Mouse (Mus musculus): ENCODE results near the gene Net1. TPM values are rescaled to one million over a fixed set of nuclear protein-coding genes. Genes with fewer than 3 reads are reported as not detected.

Net1 gene
- polyA plus RNA-seq, 1 experiment, result 18.5 TPM

DNA sequence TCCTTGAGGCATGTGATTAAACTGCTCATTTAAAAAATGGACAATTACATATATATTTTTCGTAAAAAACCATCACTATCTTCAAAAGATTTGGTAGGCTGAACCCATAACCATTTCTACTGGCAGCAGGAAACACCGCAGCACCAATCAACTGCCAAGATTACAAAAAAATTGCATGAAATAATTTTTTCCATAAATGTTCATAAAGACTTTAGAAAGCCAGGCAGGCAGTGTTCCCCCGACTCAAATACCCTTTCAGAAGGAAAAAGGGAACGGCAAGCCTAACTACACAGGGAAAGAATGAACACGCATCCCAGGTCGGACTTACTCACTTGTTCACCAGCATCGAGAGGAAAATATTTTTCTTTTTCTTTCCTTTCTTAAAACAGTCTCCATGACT lies 25.4 kb downstream of the Net1 start:
- Histone ChIP-seq H3K4me1 (ENCODE audit: control insufficient read depth, insufficient read depth, low read length) (peaks cover 1% of the 10 kb centered on the region; the same call in 1 of the 2 replicates), H3K27ac (ENCODE audit: insufficient read depth, low read length) (no peak overlapping the region), H3K4me3 (ENCODE audit: insufficient read depth, low read length) (peak overlapping the region; percentile 82)
- TF ChIP-seq CTCF (IDR thresholded peaks at IDR 0.05; ENCODE audit: extremely low read depth, insufficient read depth, low read length), result no peak
- TF ChIP-seq POLR2A (IDR thresholded peaks at IDR 0.05; ENCODE audit: extremely low read depth, insufficient read depth, low read length), result no peak

DNA sequence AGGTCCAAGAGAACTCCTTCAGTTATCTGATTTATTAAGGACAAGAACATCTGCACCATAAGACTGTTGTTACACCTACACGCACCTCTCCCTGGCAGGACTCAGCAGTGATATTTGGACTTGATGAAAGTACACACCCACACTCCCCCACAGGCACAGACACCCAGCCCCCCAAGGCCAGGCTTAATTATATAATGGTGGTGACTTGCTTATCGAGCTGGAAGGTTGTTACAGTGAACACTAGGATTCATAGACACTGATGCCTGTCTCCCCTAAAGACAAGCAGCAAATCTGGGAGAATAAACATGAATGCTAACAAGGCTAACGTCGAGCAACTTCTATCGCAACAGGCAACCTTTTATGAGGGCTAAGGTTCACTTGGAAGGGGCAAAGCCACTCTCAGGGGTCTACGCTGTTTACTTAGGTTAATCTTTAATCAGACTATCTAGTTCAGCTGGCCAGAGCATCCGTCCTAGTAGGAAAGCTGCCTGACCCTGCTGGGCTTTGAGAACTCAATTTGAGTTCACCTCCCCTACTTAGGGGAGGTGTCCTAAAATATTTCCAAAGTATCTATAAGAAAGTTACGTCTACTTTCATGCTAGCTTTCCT lies 26.4 kb downstream of the Net1 start:
- Histone ChIP-seq H3K4me3 (ENCODE audit: insufficient read depth, low read length) (peak overlapping the region; percentile 82), H3K4me1 (ENCODE audit: control insufficient read depth, insufficient read depth, low read length) (peaks cover 1% of the 10 kb centered on the region; the same call in 1 of the 2 replicates), H3K27ac (ENCODE audit: insufficient read depth, low read length) (no peak overlapping the region)
- no peak for TF ChIP-seq POLR2A (IDR thresholded peaks at IDR 0.05; ENCODE audit: extremely low read depth, insufficient read depth, low read length)
- TF ChIP-seq CTCF (IDR thresholded peaks at IDR 0.05; ENCODE audit: extremely low read depth, insufficient read depth, low read length), result no peak

DNA sequence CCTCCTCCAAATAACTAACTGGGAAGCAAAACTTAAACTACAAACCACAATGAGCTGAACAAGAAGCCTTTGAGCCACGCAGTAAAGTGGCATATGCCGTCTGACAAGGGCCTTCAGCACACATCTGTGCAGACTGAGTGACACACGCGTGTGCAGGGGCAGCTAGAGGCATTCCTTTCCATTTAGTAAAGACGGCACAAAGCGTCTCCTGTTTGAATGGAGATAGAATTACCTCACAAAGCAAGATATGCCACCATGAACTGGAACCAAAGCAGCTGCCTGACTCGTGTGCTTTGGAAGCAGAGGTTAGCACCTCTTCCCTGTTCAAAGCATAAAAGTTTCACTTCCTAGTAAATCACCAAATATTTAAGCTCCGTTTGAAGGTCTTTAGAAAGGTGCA lies 28.0 kb downstream of the Net1 start:
- TF ChIP-seq POLR2A (IDR thresholded peaks at IDR 0.05; ENCODE audit: extremely low read depth, insufficient read depth, low read length), result no peak
- TF ChIP-seq CTCF (IDR thresholded peaks at IDR 0.05; ENCODE audit: extremely low read depth, insufficient read depth, low read length), result no peak
- peaks cover 1% of the 10 kb centered on the region; the same call in 1 of the 2 replicates for H3K4me1 ChIP-seq (ENCODE audit: control insufficient read depth, insufficient read depth, low read length)
- no peak overlapping the region for H3K27ac ChIP-seq (ENCODE audit: insufficient read depth, low read length)
- H3K4me3 ChIP-seq (ENCODE audit: insufficient read depth, low read length), result peak overlapping the region; percentile 5; the same call in 1 of the 2 replicates

GRCm38 (mm10) chr13:3889111-3889510 lies 28.9 kb downstream of the Net1 start:
- peaks cover 1% of the 10 kb centered on the region; the same call in 1 of the 2 replicates for H3K4me1 ChIP-seq (ENCODE audit: control insufficient read depth, insufficient read depth, low read length)
- no peak overlapping the region for H3K4me3 ChIP-seq (ENCODE audit: insufficient read depth, low read length)
- TF ChIP-seq CTCF (IDR thresholded peaks at IDR 0.05; ENCODE audit: extremely low read depth, insufficient read depth, low read length) (no peak), POLR2A (IDR thresholded peaks at IDR 0.05; ENCODE audit: extremely low read depth, insufficient read depth, low read length) (no peak)
- H3K27ac ChIP-seq (ENCODE audit: insufficient read depth, low read length), result no peak overlapping the region

GRCm38 (mm10) chr13:3886663-3887062 lies 31.4 kb downstream of the Net1 start:
- no peak overlapping the region for H3K27ac ChIP-seq (ENCODE audit: insufficient read depth, low read length)

DNA sequence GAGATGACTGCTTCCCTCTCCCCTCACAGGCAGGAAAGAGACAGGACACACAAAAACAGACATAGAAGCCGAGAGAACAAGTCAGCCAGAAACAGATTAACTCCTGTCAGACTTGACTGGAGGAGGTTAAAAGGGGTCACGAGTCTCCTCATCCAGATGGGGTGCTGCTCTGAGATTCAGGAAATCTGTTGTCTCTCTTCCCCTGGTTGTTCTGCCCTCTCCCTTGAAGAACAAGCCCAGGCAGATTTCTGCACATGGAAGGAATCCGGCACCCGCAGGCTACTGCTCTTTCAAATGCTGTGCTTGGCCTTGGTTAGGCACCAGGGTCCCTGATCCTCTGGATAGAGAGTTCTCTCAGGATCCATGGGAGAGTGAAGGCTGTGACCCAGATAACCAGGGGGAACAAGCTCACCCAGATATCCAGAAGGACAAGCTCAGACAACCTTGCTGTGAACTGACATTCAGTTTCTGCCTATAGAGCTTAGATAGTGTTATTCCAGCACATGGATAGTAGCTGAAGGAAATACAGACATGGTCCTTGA lies 40.3 kb downstream of the Net1 start:
- H3K4me3 ChIP-seq (ENCODE audit: insufficient read depth, low read length), result no peak overlapping the region
- H3K4me1 ChIP-seq (ENCODE audit: control insufficient read depth, insufficient read depth, low read length), result peaks cover 2% of the 10 kb centered on the region; the same call in 1 of the 2 replicates
- no peak overlapping the region for H3K27ac ChIP-seq (ENCODE audit: insufficient read depth, low read length)
- TF ChIP-seq POLR2A (IDR thresholded peaks at IDR 0.05; ENCODE audit: extremely low read depth, insufficient read depth, low read length) (no peak), CTCF (IDR thresholded peaks at IDR 0.05; ENCODE audit: extremely low read depth, insufficient read depth, low read length) (no peak)

More at GRCm38 (mm10) chr13:3886663-3887062, 31.4 kb downstream of the Net1 start:
- H3K4me3 ChIP-seq (ENCODE audit: insufficient read depth, low read length), result no peak overlapping the region
- no peak for TF ChIP-seq POLR2A (IDR thresholded peaks at IDR 0.05; ENCODE audit: extremely low read depth, insufficient read depth, low read length)
- TF ChIP-seq CTCF (IDR thresholded peaks at IDR 0.05; ENCODE audit: extremely low read depth, insufficient read depth, low read length), result no peak
- H3K4me1 ChIP-seq (ENCODE audit: control insufficient read depth, insufficient read depth, low read length), result peaks cover 1% of the 10 kb centered on the region; the same call in 1 of the 2 replicates

GRCm38 (mm10) chr13:3877185-3877584 lies 40.8 kb downstream of the Net1 start:
- no peak overlapping the region for H3K4me3 ChIP-seq (ENCODE audit: insufficient read depth, low read length)
- TF ChIP-seq POLR2A (IDR thresholded peaks at IDR 0.05; ENCODE audit: extremely low read depth, insufficient read depth, low read length) (no peak), CTCF (IDR thresholded peaks at IDR 0.05; ENCODE audit: extremely low read depth, insufficient read depth, low read length) (no peak)
- H3K4me1 ChIP-seq (ENCODE audit: control insufficient read depth, insufficient read depth, low read length), result peaks cover 2% of the 10 kb centered on the region; the same call in 1 of the 2 replicates
- no peak overlapping the region for H3K27ac ChIP-seq (ENCODE audit: insufficient read depth, low read length)

GRCm38 (mm10) chr13:3876448-3876847 lies 41.6 kb downstream of the Net1 start:
- Histone ChIP-seq H3K4me3 (ENCODE audit: insufficient read depth, low read length) (no peak overlapping the region), H3K4me1 (ENCODE audit: control insufficient read depth, insufficient read depth, low read length) (peaks cover 2% of the 10 kb centered on the region; the same call in 1 of the 2 replicates), H3K27ac (ENCODE audit: insufficient read depth, low read length) (no peak overlapping the region)
- no peak for TF ChIP-seq CTCF (IDR thresholded peaks at IDR 0.05; ENCODE audit: extremely low read depth, insufficient read depth, low read length)
- no peak for TF ChIP-seq POLR2A (IDR thresholded peaks at IDR 0.05; ENCODE audit: extremely low read depth, insufficient read depth, low read length)

GRCm38 (mm10) chr13:3872832-3873231 lies 45.2 kb downstream of the Net1 start:
- no peak overlapping the region for H3K4me3 ChIP-seq (ENCODE audit: insufficient read depth, low read length)
- H3K27ac ChIP-seq (ENCODE audit: insufficient read depth, low read length), result no peak overlapping the region
- peaks cover 2% of the 10 kb centered on the region; the same call in 1 of the 2 replicates for H3K4me1 ChIP-seq (ENCODE audit: control insufficient read depth, insufficient read depth, low read length)
- TF ChIP-seq CTCF (IDR thresholded peaks at IDR 0.05; ENCODE audit: extremely low read depth, insufficient read depth, low read length), result no peak
- TF ChIP-seq POLR2A (IDR thresholded peaks at IDR 0.05; ENCODE audit: extremely low read depth, insufficient read depth, low read length), result no peak

- no peak overlapping the region for H3K27ac ChIP-seq (ENCODE audit: insufficient read depth, low read length)
- no peaks in the 10 kb centered on the region for H3K4me1 ChIP-seq (ENCODE audit: control insufficient read depth, insufficient read depth, low read length)
- no peak for TF ChIP-seq POLR2A (IDR thresholded peaks at IDR 0.05; ENCODE audit: extremely low read depth, insufficient read depth, low read length)
- no peak for TF ChIP-seq CTCF (IDR thresholded peaks at IDR 0.05; ENCODE audit: extremely low read depth, insufficient read depth, low read length)
- no peak overlapping the region for H3K4me3 ChIP-seq (ENCODE audit: insufficient read depth, low read length)
These were observed 48.1 kb downstream of the Net1 start for GRCm38 (mm10) chr13:3869901-3870300.
